Mouse (Mus musculus): ENCODE data around the gene Atg10. TPM values are rescaled to one million over a fixed set of nuclear protein-coding genes. Genes with fewer than 3 reads are reported as not detected.

Atg10 gene
- polyA plus RNA-seq, 1 experiment from 2014 or later = 15.8 TPM

GRCm38 (mm10) chr13:91156949-91157348, 66.8 kb downstream of the Atg10 start:
- Histone ChIP-seq H3K9me3 (no peaks in the 10 kb centered on the region), H3K4me1 (no peaks in the 10 kb centered on the region; the same call in 1 of the 2 replicates), H3K4me3 (no peak overlapping the region), H3K4me2 (replicated peaks) (no peak overlapping the region), H3K27ac (replicated peaks) (no peak overlapping the region), H3K36me3 (no peaks in the 10 kb centered on the region), H3K27me3 (no peaks in the 10 kb centered on the region), H3K9ac (replicated peaks) (no peak overlapping the region)
- WGBS = 90% methylated on average over 2 of the region's 2 CpGs
- no peak for ATAC-seq (ENCODE audit: low FRiP score, low read depth)

- no peaks in the 10 kb centered on the region for H3K36me3 ChIP-seq
- H3K27ac ChIP-seq (replicated peaks) = no peak overlapping the region
- no peaks in the 10 kb centered on the region for H3K27me3 ChIP-seq
- no peak overlapping the region for H3K4me3 ChIP-seq
- no peak for ATAC-seq (ENCODE audit: low FRiP score, low read depth)
- H3K4me1 ChIP-seq = no peaks in the 10 kb centered on the region; the same call in 1 of the 2 replicates
- WGBS = 89% methylated on average over 5 of the region's 5 CpGs
- no peaks in the 10 kb centered on the region for H3K9me3 ChIP-seq
- no peak overlapping the region for H3K4me2 ChIP-seq (replicated peaks)
- no peak overlapping the region for H3K9ac ChIP-seq (replicated peaks)
These were observed 67.5 kb downstream of the Atg10 start for GRCm38 (mm10) chr13:91156308-91156707.

GRCm38 (mm10) chr13:91155429-91156207, 68.2 kb downstream of the Atg10 start:
- no peak overlapping the region for H3K27ac ChIP-seq (replicated peaks)
- H3K9ac ChIP-seq (replicated peaks) = no peak overlapping the region
- H3K36me3 ChIP-seq = no peaks in the 10 kb centered on the region
- 77% methylated on average over 4 of the region's 4 CpGs for WGBS
- H3K27me3 ChIP-seq = no peaks in the 10 kb centered on the region
- H3K4me3 ChIP-seq = no peak overlapping the region
- H3K4me2 ChIP-seq (replicated peaks) = no peak overlapping the region
- H3K9me3 ChIP-seq = no peaks in the 10 kb centered on the region
- no peak for ATAC-seq (ENCODE audit: low FRiP score, low read depth)
- H3K4me1 ChIP-seq = no peaks in the 10 kb centered on the region; the same call in 1 of the 2 replicates

- Histone ChIP-seq H3K27me3 (no peaks in the 10 kb centered on the region), H3K9me3 (no peaks in the 10 kb centered on the region), H3K4me3 (no peak overlapping the region), H3K27ac (replicated peaks) (no peak overlapping the region), H3K4me1 (no peaks in the 10 kb centered on the region; the same call in 1 of the 2 replicates), H3K4me2 (replicated peaks) (no peak overlapping the region), H3K9ac (replicated peaks) (no peak overlapping the region), H3K36me3 (no peaks in the 10 kb centered on the region)
- WGBS = 85% methylated on average over 7 of the region's 7 CpGs
- no peak for ATAC-seq (ENCODE audit: low FRiP score, low read depth)
These were observed 69.1 kb downstream of the Atg10 start for GRCm38 (mm10) chr13:91154622-91155021.

- H3K4me1 ChIP-seq = no peaks in the 10 kb centered on the region
- no peak overlapping the region for H3K4me3 ChIP-seq
- H3K4me2 ChIP-seq (replicated peaks) = no peak overlapping the region
- H3K36me3 ChIP-seq = no peaks in the 10 kb centered on the region
- no peak overlapping the region for H3K27ac ChIP-seq (replicated peaks)
- no peak for ATAC-seq (ENCODE audit: low FRiP score, low read depth)
- no peaks in the 10 kb centered on the region for H3K9me3 ChIP-seq
- no peak overlapping the region for H3K9ac ChIP-seq (replicated peaks)
- H3K27me3 ChIP-seq = no peaks in the 10 kb centered on the region
These were observed 87.4 kb downstream of the Atg10 start for GRCm38 (mm10) chr13:91136337-91136736.

GRCm38 (mm10) chr13:91133334-91133890, 90.4 kb downstream of the Atg10 start:
- Histone ChIP-seq H3K27ac (replicated peaks) (no peak overlapping the region), H3K36me3 (no peaks in the 10 kb centered on the region)
- WGBS = 77% methylated on average over 5 of the region's 5 CpGs

GRCm38 (mm10) chr13:91129071-91129470, 94.7 kb downstream of the Atg10 start:
- Histone ChIP-seq H3K9ac (replicated peaks) (no peak overlapping the region), H3K36me3 (no peaks in the 10 kb centered on the region), H3K9me3 (no peaks in the 10 kb centered on the region), H3K27me3 (no peaks in the 10 kb centered on the region), H3K4me3 (no peak overlapping the region), H3K4me1 (peaks cover 8% of the 10 kb centered on the region; the same call in 1 of the 2 replicates), H3K27ac (replicated peaks) (peak overlapping the region; percentile 58), H3K4me2 (replicated peaks) (no peak overlapping the region)
- ATAC-seq (ENCODE audit: low FRiP score, low read depth) = no peak
- WGBS = 58% methylated on average over 7 of the region's 7 CpGs

More at GRCm38 (mm10) chr13:91133334-91133890, 90.4 kb downstream of the Atg10 start:
- no peak overlapping the region for H3K4me2 ChIP-seq (replicated peaks)
- ATAC-seq (ENCODE audit: low FRiP score, low read depth) = no peak
- H3K4me3 ChIP-seq = no peak overlapping the region
- no peak overlapping the region for H3K9ac ChIP-seq (replicated peaks)
- no peaks in the 10 kb centered on the region for H3K27me3 ChIP-seq
- H3K9me3 ChIP-seq = no peaks in the 10 kb centered on the region
- H3K4me1 ChIP-seq = peaks cover 7% of the 10 kb centered on the region; the same call in 1 of the 2 replicates

GRCm38 (mm10) chr13:91128581-91128980, 95.2 kb downstream of the Atg10 start:
- WGBS = 57% methylated on average over 1 of the region's 1 CpGs
- H3K9ac ChIP-seq (replicated peaks) = no peak overlapping the region
- peak; percentile 66; the same call in 1 of the 2 replicates for ATAC-seq (ENCODE audit: low FRiP score, low read depth)

GRCm38 (mm10) chr13:91118156-91118555, 105.6 kb downstream of the Atg10 start:
- 90% methylated on average over 4 of the region's 4 CpGs for WGBS
- H3K4me3 ChIP-seq = no peak overlapping the region

More at GRCm38 (mm10) chr13:91128581-91128980, 95.2 kb downstream of the Atg10 start:
- H3K4me1 ChIP-seq = peaks cover 8% of the 10 kb centered on the region; the same call in 1 of the 2 replicates
- H3K4me2 ChIP-seq (replicated peaks) = no peak overlapping the region
- H3K27me3 ChIP-seq = no peaks in the 10 kb centered on the region
- H3K36me3 ChIP-seq = no peaks in the 10 kb centered on the region
- peak overlapping the region; percentile 58 for H3K27ac ChIP-seq (replicated peaks)
- H3K4me3 ChIP-seq = no peak overlapping the region
- H3K9me3 ChIP-seq = no peaks in the 10 kb centered on the region

GRCm38 (mm10) chr13:91114880-91115279, 108.9 kb downstream of the Atg10 start:
- H3K36me3 ChIP-seq = no peaks in the 10 kb centered on the region
- no peaks in the 10 kb centered on the region for H3K27me3 ChIP-seq
- H3K4me2 ChIP-seq (replicated peaks) = no peak overlapping the region
- 0 out of 2 replicates have a peak, but pooled peaks cover 4% of the 10 kb centered on the region for H3K9me3 ChIP-seq
- no peaks in the 10 kb centered on the region for H3K4me1 ChIP-seq
- 94% methylated on average over 3 of the region's 3 CpGs for WGBS
- H3K4me3 ChIP-seq = no peak overlapping the region
- ATAC-seq (ENCODE audit: low FRiP score, low read depth) = no peak
- H3K27ac ChIP-seq (replicated peaks) = no peak overlapping the region
- no peak overlapping the region for H3K9ac ChIP-seq (replicated peaks)

More at GRCm38 (mm10) chr13:91118156-91118555, 105.6 kb downstream of the Atg10 start:
- no peak for ATAC-seq (ENCODE audit: low FRiP score, low read depth)
- Histone ChIP-seq H3K27ac (replicated peaks) (no peak overlapping the region), H3K36me3 (no peaks in the 10 kb centered on the region), H3K27me3 (no peaks in the 10 kb centered on the region), H3K4me2 (replicated peaks) (no peak overlapping the region), H3K4me1 (no peaks in the 10 kb centered on the region), H3K9ac (replicated peaks) (no peak overlapping the region), H3K9me3 (0 out of 2 replicates have a peak, but pooled peaks cover 4% of the 10 kb centered on the region)

- Histone ChIP-seq H3K36me3 (no peaks in the 10 kb centered on the region), H3K9me3 (no peaks in the 10 kb centered on the region), H3K4me2 (replicated peaks) (no peak overlapping the region), H3K27me3 (no peaks in the 10 kb centered on the region), H3K9ac (replicated peaks) (no peak overlapping the region), H3K27ac (replicated peaks) (no peak overlapping the region), H3K4me3 (no peak overlapping the region), H3K4me1 (no peaks in the 10 kb centered on the region)
- WGBS = 91% methylated on average over 9 of the region's 9 CpGs
- ATAC-seq (ENCODE audit: low FRiP score, low read depth) = no peak
These were observed 116.3 kb downstream of the Atg10 start for GRCm38 (mm10) chr13:91107308-91107946.

GRCm38 (mm10) chr13:91102238-91102637, 121.5 kb downstream of the Atg10 start:
- Histone ChIP-seq H3K27ac (replicated peaks) (no peak overlapping the region), H3K27me3 (no peaks in the 10 kb centered on the region), H3K9me3 (no peaks in the 10 kb centered on the region), H3K4me2 (replicated peaks) (no peak overlapping the region), H3K4me3 (no peak overlapping the region), H3K4me1 (no peaks in the 10 kb centered on the region), H3K36me3 (no peaks in the 10 kb centered on the region), H3K9ac (replicated peaks) (no peak overlapping the region)
- ATAC-seq (ENCODE audit: low FRiP score, low read depth) = no peak
- 88% methylated on average over 3 of the region's 3 CpGs for WGBS

Data from midbrain, embryonic 12.5 days (tissue).